Mouse (Mus musculus): ENCODE data around the gene Spen. TPM values are rescaled to one million over a fixed set of nuclear protein-coding genes. Genes with fewer than 3 reads are reported as not detected.

Spen gene
- polyA plus RNA-seq (2016; fragmentation: Nextera tagmentation; extraction: Ambion mirVana), result 20.3 and 20.9 TPM in 2 replicates

- peak; percentile 83 for ATAC-seq (ENCODE audit: low FRiP score)
- WGBS, result 1% methylated on average over 51 of the region's 88 CpGs
Observed at GRCm38 (mm10) chr4:141538408-141539212, at the start of gene Spen. TSS of gene Spen (minus strand) at chr4:141538597.

GRCm38 (mm10) chr4:141583919-141584318 is 45.5 kb upstream of the Spen start:
- Histone ChIP-seq H3K9me3 (no peaks in the 10 kb centered on the region), H3K27me3 (no peaks in the 10 kb centered on the region), H3K4me2 (no peak overlapping the region), H3K9ac (no peak overlapping the region), H3K36me3 (replicated peaks) (no peaks in the 10 kb centered on the region), H3K27ac (no peak overlapping the region), H3K4me1 (no peaks in the 10 kb centered on the region), H3K4me3 (replicated peaks) (no peak overlapping the region)
- ATAC-seq (ENCODE audit: low FRiP score), result no peak
- 91% methylated on average over 8 of the region's 8 CpGs for WGBS

More at GRCm38 (mm10) chr4:141538408-141539212, at the start of gene Spen:
- peak within 1 kb of the TSS; percentile 99 for H3K4me3 ChIP-seq (replicated peaks)
- H3K4me1 ChIP-seq, result peaks cover 49% of the 10 kb centered on the region
- H3K9ac ChIP-seq, result peak within 1 kb of the TSS; percentile 98
- H3K27me3 ChIP-seq, result no peaks in the 10 kb centered on the region
- peak within 1 kb of the TSS; percentile 92 for H3K4me2 ChIP-seq
- H3K9me3 ChIP-seq, result no peaks in the 10 kb centered on the region
- H3K36me3 ChIP-seq (replicated peaks), result no peaks in the 10 kb centered on the region
- peak within 1 kb of the TSS; percentile 97 for H3K27ac ChIP-seq

GRCm38 (mm10) chr4:141581051-141581450 is 42.7 kb upstream of the Spen start:
- no peak for ATAC-seq (ENCODE audit: low FRiP score)
- Histone ChIP-seq H3K36me3 (replicated peaks) (no peaks in the 10 kb centered on the region), H3K27ac (no peak overlapping the region), H3K4me2 (no peak overlapping the region), H3K9me3 (no peaks in the 10 kb centered on the region), H3K9ac (no peak overlapping the region), H3K4me3 (replicated peaks) (no peak overlapping the region), H3K4me1 (no peaks in the 10 kb centered on the region), H3K27me3 (no peaks in the 10 kb centered on the region)
- WGBS, result 84% methylated on average over 13 of the region's 13 CpGs

- H3K36me3 ChIP-seq (replicated peaks), result no peaks in the 10 kb centered on the region
- ATAC-seq (ENCODE audit: low FRiP score), result no peak
- no peak overlapping the region for H3K27ac ChIP-seq
- no peak overlapping the region for H3K4me2 ChIP-seq
- no peak overlapping the region for H3K9ac ChIP-seq
- H3K4me1 ChIP-seq, result no peaks in the 10 kb centered on the region
- H3K27me3 ChIP-seq, result no peaks in the 10 kb centered on the region
- H3K9me3 ChIP-seq, result no peaks in the 10 kb centered on the region
- 89% methylated on average over 3 of the region's 3 CpGs for WGBS
- no peak overlapping the region for H3K4me3 ChIP-seq (replicated peaks)
Observed at GRCm38 (mm10) chr4:141578833-141579232, 40.4 kb upstream of the Spen start.

- WGBS, result 91% methylated on average over 7 of the region's 7 CpGs
Observed at GRCm38 (mm10) chr4:141576877-141577276, 38.5 kb upstream of the Spen start.

GRCm38 (mm10) chr4:141576404-141576803 is 38.0 kb upstream of the Spen start:
- Histone ChIP-seq H3K27ac (no peak overlapping the region), H3K36me3 (replicated peaks) (no peaks in the 10 kb centered on the region), H3K4me3 (replicated peaks) (no peak overlapping the region), H3K27me3 (no peaks in the 10 kb centered on the region), H3K4me2 (no peak overlapping the region), H3K9me3 (no peaks in the 10 kb centered on the region), H3K4me1 (no peaks in the 10 kb centered on the region), H3K9ac (no peak overlapping the region)
- WGBS, result 89% methylated on average over 11 of the region's 11 CpGs
- ATAC-seq (ENCODE audit: low FRiP score), result no peak

More at GRCm38 (mm10) chr4:141576877-141577276, 38.5 kb upstream of the Spen start:
- Histone ChIP-seq H3K27me3 (no peaks in the 10 kb centered on the region), H3K4me2 (no peak overlapping the region), H3K27ac (no peak overlapping the region), H3K9ac (no peak overlapping the region), H3K36me3 (replicated peaks) (no peaks in the 10 kb centered on the region), H3K4me3 (replicated peaks) (no peak overlapping the region), H3K4me1 (no peaks in the 10 kb centered on the region), H3K9me3 (no peaks in the 10 kb centered on the region)
- ATAC-seq (ENCODE audit: low FRiP score), result no peak

GRCm38 (mm10) chr4:141574789-141575702 is 36.6 kb upstream of the Spen start:
- ATAC-seq (ENCODE audit: low FRiP score), result peak; percentile 39; the same call in 1 of the 2 replicates
- H3K27me3 ChIP-seq, result no peaks in the 10 kb centered on the region
- H3K4me1 ChIP-seq, result no peaks in the 10 kb centered on the region
- H3K9me3 ChIP-seq, result no peaks in the 10 kb centered on the region
- 44% methylated on average over 27 of the region's 27 CpGs for WGBS
- no peak overlapping the region for H3K4me2 ChIP-seq
- no peak overlapping the region for H3K9ac ChIP-seq
- H3K4me3 ChIP-seq (replicated peaks), result no peak overlapping the region
- no peaks in the 10 kb centered on the region for H3K36me3 ChIP-seq (replicated peaks)
- no peak overlapping the region for H3K27ac ChIP-seq

GRCm38 (mm10) chr4:141573359-141573966 is 35.1 kb upstream of the Spen start:
- H3K4me3 ChIP-seq (replicated peaks), result no peak overlapping the region
- no peak for ATAC-seq (ENCODE audit: low FRiP score)

GRCm38 (mm10) chr4:141572668-141573358 is 34.4 kb upstream of the Spen start:
- ATAC-seq (ENCODE audit: low FRiP score), result no peak
- WGBS, result 86% methylated on average over 7 of the region's 7 CpGs

More at GRCm38 (mm10) chr4:141573359-141573966, 35.1 kb upstream of the Spen start:
- H3K9ac ChIP-seq, result no peak overlapping the region
- H3K4me1 ChIP-seq, result no peaks in the 10 kb centered on the region
- H3K4me2 ChIP-seq, result no peak overlapping the region
- H3K27me3 ChIP-seq, result no peaks in the 10 kb centered on the region
- no peaks in the 10 kb centered on the region for H3K36me3 ChIP-seq (replicated peaks)
- WGBS, result 75% methylated on average over 6 of the region's 6 CpGs
- no peak overlapping the region for H3K27ac ChIP-seq
- no peaks in the 10 kb centered on the region for H3K9me3 ChIP-seq

GRCm38 (mm10) chr4:141571934-141572333 is 33.5 kb upstream of the Spen start:
- H3K27me3 ChIP-seq, result no peaks in the 10 kb centered on the region
- no peak overlapping the region for H3K4me2 ChIP-seq
- no peak for ATAC-seq (ENCODE audit: low FRiP score)
- WGBS, result 75% methylated on average over 10 of the region's 10 CpGs
- H3K9me3 ChIP-seq, result no peaks in the 10 kb centered on the region
- H3K9ac ChIP-seq, result no peak overlapping the region
- no peak overlapping the region for H3K4me3 ChIP-seq (replicated peaks)
- no peaks in the 10 kb centered on the region for H3K4me1 ChIP-seq
- no peak overlapping the region for H3K27ac ChIP-seq
- H3K36me3 ChIP-seq (replicated peaks), result no peaks in the 10 kb centered on the region

More at GRCm38 (mm10) chr4:141572668-141573358, 34.4 kb upstream of the Spen start:
- no peaks in the 10 kb centered on the region for H3K9me3 ChIP-seq
- no peaks in the 10 kb centered on the region for H3K27me3 ChIP-seq
- H3K4me2 ChIP-seq, result no peak overlapping the region
- no peaks in the 10 kb centered on the region for H3K4me1 ChIP-seq
- H3K4me3 ChIP-seq (replicated peaks), result no peak overlapping the region
- H3K36me3 ChIP-seq (replicated peaks), result no peaks in the 10 kb centered on the region
- H3K9ac ChIP-seq, result no peak overlapping the region
- no peak overlapping the region for H3K27ac ChIP-seq

- H3K9me3 ChIP-seq, result no peaks in the 10 kb centered on the region
- 82% methylated on average over 6 of the region's 6 CpGs for WGBS
- no peaks in the 10 kb centered on the region for H3K27me3 ChIP-seq
- ATAC-seq (ENCODE audit: low FRiP score), result no peak
- H3K9ac ChIP-seq, result no peak overlapping the region
- H3K4me2 ChIP-seq, result no peak overlapping the region
- H3K27ac ChIP-seq, result no peak overlapping the region
- no peaks in the 10 kb centered on the region for H3K36me3 ChIP-seq (replicated peaks)
- H3K4me1 ChIP-seq, result no peaks in the 10 kb centered on the region
- H3K4me3 ChIP-seq (replicated peaks), result no peak overlapping the region
Observed at GRCm38 (mm10) chr4:141571337-141571739, 32.9 kb upstream of the Spen start.
